Mouse (Mus musculus) liver, postnatal 0 days (tissue): ENCODE measurements around the gene Pskh1.

ENCODE experiments used
- CTCF ChIP-seq: sonication (generic); IDR thresholded peaks from 2 replicates; pipeline ENCODE4 v1.5.1; 2016; ENCODE audit warnings: antibody characterized with exemption, low read depth
- EP300 ChIP-seq: IDR thresholded peaks from 2 replicates; pipeline ENCODE4 v1.6.1; 2016; ENCODE audit warnings: antibody characterized with exemption, low read depth, mild to moderate bottlenecking

DNA sequence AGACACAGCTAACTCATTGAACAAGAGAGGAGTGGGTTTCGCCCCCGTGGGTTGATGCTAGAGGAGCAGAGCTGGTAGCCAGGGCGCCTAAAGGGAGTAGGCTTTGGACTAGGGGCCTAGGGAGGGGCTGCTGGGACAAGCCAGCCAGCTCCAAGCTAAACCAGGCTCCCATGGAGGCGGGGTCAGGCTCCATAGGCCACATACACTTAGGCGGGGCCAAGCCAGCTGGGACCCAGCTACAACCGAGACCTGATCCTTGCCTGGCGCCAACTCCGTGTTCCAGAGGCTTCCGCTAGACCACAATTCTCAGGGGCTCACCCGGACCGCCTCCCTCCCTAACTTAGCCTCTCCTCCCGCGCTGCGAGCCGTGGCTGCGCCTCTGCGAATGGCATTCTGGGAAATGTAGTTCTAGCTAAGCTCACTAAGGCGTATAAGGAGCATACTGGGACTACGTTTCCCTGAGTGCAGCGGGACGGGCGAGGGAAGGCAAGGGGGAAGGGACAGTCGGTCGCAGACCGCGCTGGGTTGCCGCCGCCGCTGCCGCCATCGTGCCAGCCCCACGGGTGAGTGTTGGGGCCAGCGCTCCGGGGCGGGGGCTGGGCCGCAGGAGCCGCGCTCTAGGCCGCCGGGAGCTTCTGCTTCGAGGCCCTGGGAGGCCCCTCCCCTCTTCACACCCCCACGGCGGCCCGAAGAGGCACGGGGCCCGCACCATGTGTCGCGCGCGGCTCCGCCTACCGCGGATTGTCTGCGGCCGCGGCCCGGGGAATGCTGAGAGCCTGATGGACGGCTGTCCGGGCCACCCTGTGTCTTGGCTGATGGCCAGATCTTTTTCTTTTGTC is 39.9 kb upstream of the Pskh1 start, which contains the start of gene Nutf2:
- TF ChIP-seq CTCF (no peak), EP300 (no peak; the same call in 1 of the 2 replicates)
